Mouse (Mus musculus): ENCODE results near the gene Gtpbp6.
"Not testable (repeated sequence)": the region's sequence is repeated elsewhere in the genome, so short reads cannot be mapped to it uniquely, and the experiment has no call there.

Gene Gtpbp6

GRCm38 (mm10) chr5:110107581-110108304, at the start of gene Gtpbp6:
TSS of gene Gtpbp6 (minus strand) at chr5:110108197.
- peak; percentile 94 to 96 for DNase-seq

GRCm38 (mm10) chr5:110143007-110143406, 35.0 kb upstream of the Gtpbp6 start:
- no peak for DNase-seq

GRCm38 (mm10) chr5:110142309-110142708, 34.3 kb upstream of the Gtpbp6 start:
- DNase-seq = no peak

- DNase-seq = no peak
Measured at GRCm38 (mm10) chr5:110140424-110140823, 32.4 kb upstream of the Gtpbp6 start.

- no peak for DNase-seq
Measured at GRCm38 (mm10) chr5:110139325-110139724, 31.3 kb upstream of the Gtpbp6 start.

GRCm38 (mm10) chr5:110137816-110138215, 29.8 kb upstream of the Gtpbp6 start:
- DNase-seq = no peak

GRCm38 (mm10) chr5:110136087-110136464, 28.1 kb upstream of the Gtpbp6 start:
- DNase-seq = no peak

- DNase-seq = peak; percentile 99
Measured at GRCm38 (mm10) chr5:110135293-110136086, 27.5 kb upstream of the Gtpbp6 start, which contains the start of gene Chfr. TSS of gene Chfr (plus strand) at chr5:110135842.

GRCm38 (mm10) chr5:110122380-110122779, 14.4 kb upstream of the Gtpbp6 start:
- not testable (repeated sequence) for DNase-seq

- peak; percentile 75 to 81 for DNase-seq
Measured at GRCm38 (mm10) chr5:110109991-110110441, 2.0 kb upstream of the Gtpbp6 start, which contains the start of gene Zfp605. TSS of gene Zfp605 (plus strand) at chr5:110110092.

- no peak for DNase-seq
Measured at GRCm38 (mm10) chr5:110108305-110108628, 270 bp upstream of the Gtpbp6 start.

GRCm38 (mm10) chr5:110106901-110107564, 964 bp downstream of the Gtpbp6 start:
- peak in 1 of 2 experiments; percentile 46 for DNase-seq

GRCm38 (mm10) chr5:110106140-110106871, 1.7 kb downstream of the Gtpbp6 start:
- DNase-seq = peak in 1 of 2 experiments; percentile 10

- no peak for DNase-seq
Measured at GRCm38 (mm10) chr5:110104616-110105380, 3.2 kb downstream of the Gtpbp6 start.

- no peak for DNase-seq
Measured at GRCm38 (mm10) chr5:110103901-110104615, 3.9 kb downstream of the Gtpbp6 start.

GRCm38 (mm10) chr5:110102853-110103625, 5.0 kb downstream of the Gtpbp6 start:
- no peak for DNase-seq

GRCm38 (mm10) chr5:110102429-110102828, 5.6 kb downstream of the Gtpbp6 start:
- DNase-seq = no peak

- DNase-seq = peak in 1 of 2 experiments; percentile 48
Measured at GRCm38 (mm10) chr5:110101716-110102347, 6.2 kb downstream of the Gtpbp6 start.

- peak in 1 of 2 experiments; percentile 70 for DNase-seq
Measured at GRCm38 (mm10) chr5:110100921-110101631, 6.9 kb downstream of the Gtpbp6 start.
